Mouse (Mus musculus): ENCODE results near the gene Fam219b. TPM values are rescaled to one million over a fixed set of nuclear protein-coding genes. Genes with fewer than 3 reads are reported as not detected.
A peak's percentile ranks its signal among the peaks of the same experiment; 100 is the strongest.

The Fam219b gene
- total and polyA plus RNA-seq, 2 experiments: 5.4 to 6.7 TPM

DNA sequence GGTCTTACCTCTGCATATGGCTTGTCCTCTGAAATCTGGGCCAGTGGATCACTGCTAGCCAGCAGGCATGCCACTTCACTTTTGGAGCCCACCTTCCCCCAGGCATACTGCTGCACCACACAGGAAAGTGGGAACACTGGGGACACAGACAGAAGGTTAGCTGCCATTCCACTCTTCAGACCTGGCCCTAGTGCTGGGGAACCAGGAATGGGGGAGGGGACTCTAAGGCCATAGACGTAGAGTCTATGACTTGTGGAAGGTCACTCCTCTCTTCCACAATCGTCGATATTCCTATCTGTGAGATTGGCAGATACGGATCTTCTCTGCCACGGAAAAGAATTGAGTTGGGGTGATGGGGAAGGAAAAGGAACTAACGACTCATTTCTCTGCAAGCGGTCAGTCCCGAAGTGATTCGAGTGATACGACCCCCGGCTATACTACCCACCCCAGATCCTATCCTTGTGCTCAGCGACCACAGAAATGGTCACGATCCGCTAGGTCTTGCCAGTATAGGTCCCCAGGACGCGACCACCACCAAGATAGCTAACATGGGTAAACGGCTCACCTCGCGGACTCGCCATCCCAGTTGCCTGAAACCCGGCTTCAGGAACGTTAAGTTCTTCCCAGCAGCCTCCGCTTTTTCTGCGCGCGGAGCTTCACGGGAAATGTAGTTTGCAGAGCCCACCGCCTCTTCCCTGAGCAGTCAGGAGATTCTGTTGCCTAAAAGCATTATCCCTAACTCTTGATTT, 15.0 kb downstream of the Fam219b start, which contains the start of gene Mpi:
TSS of gene Mpi (minus strand) at position 625 of the 749 bp plus-strand sequence.
- peak; percentile 59 for DNase-seq (ENCODE audit: extremely low read depth, low read depth, low spot score)

DNA sequence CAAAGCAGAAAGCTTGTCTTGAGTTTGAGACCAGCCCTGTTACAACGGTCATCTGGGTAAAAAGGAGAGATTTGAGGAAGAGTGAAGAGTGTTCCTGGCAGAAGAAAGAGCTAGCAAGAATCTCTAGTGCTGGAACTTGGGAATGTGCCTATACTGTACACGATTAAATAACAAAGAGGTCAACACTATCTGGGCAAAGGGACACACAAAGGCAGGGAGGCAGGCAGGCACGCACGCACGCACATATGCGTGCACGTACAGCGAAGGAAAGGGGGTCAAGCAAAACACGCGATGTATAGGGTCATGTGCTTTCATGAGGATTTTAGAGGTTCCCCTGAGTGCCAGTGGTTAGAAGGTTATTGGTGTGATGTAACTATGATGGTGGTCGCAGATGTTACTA, 15.8 kb downstream of the Fam219b start:
- H3K9ac ChIP-seq (ENCODE audit: low read depth, low read length): no peak overlapping the region
- H3K4me1 ChIP-seq (ENCODE audit: control insufficient read depth, insufficient read depth, low read length): peaks cover 7% of the 10 kb centered on the region
- TF ChIP-seq CTCF (IDR thresholded peaks at IDR 0.05; ENCODE audit: low read depth, low read length): no peak
- DNase-seq (ENCODE audit: extremely low read depth, low read depth, low spot score): no peak
- H3K36me3 ChIP-seq (ENCODE audit: control insufficient read depth, insufficient read depth, low read length): no peaks in the 10 kb centered on the region
- no peak overlapping the region for H3K27ac ChIP-seq (replicated peaks; ENCODE audit: insufficient read depth, low read depth, low read length)
- no peaks in the 10 kb centered on the region for H3K79me2 ChIP-seq (ENCODE audit: control insufficient read depth, insufficient read depth, low read length)
- no peak overlapping the region for H3K4me3 ChIP-seq (ENCODE audit: insufficient read depth, low read depth, low read length)
- no peaks in the 10 kb centered on the region for H3K27me3 ChIP-seq (ENCODE audit: control insufficient read depth, insufficient read depth, low read length)
- 85% methylated on average over 11 of the region's 11 CpGs for WGBS

More for the DNA sequence above, 15.0 kb downstream of the Fam219b start, which contains the start of gene Mpi:
- Histone ChIP-seq H3K27ac (replicated peaks; ENCODE audit: insufficient read depth, low read depth, low read length) (no peak within 1 kb of the TSS), H3K27me3 (ENCODE audit: control insufficient read depth, insufficient read depth, low read length) (no peaks in the 10 kb centered on the region), H3K36me3 (ENCODE audit: control insufficient read depth, insufficient read depth, low read length) (no peaks in the 10 kb centered on the region; the same call in 1 of the 2 replicates), H3K4me1 (ENCODE audit: control insufficient read depth, insufficient read depth, low read length) (peaks cover 11% of the 10 kb centered on the region), H3K4me3 (ENCODE audit: insufficient read depth, low read depth, low read length) (peak within 1 kb of the TSS; percentile 84), H3K9ac (ENCODE audit: low read depth, low read length) (peak within 1 kb of the TSS; percentile 90), H3K79me2 (ENCODE audit: control insufficient read depth, insufficient read depth, low read length) (no peaks in the 10 kb centered on the region)
- under 1% methylated on average over 28 of the region's 28 CpGs for WGBS
- TF ChIP-seq CTCF (IDR thresholded peaks at IDR 0.05; ENCODE audit: low read depth, low read length) (no peak), POLR2A (IDR thresholded peaks at IDR 0.05; ENCODE audit: extremely low read depth, insufficient read depth, low read length) (0 out of 2 replicates have a peak, but pooled peaks have one; percentile 23)

GRCm38 (mm10) chr9:57554753-57555152, 17.4 kb downstream of the Fam219b start:
- DNase-seq (ENCODE audit: extremely low read depth, low read depth, low spot score): no peak
- H3K9ac ChIP-seq (ENCODE audit: low read depth, low read length): no peak overlapping the region
- WGBS: 83% methylated on average over 3 of the region's 3 CpGs
- H3K36me3 ChIP-seq (ENCODE audit: control insufficient read depth, insufficient read depth, low read length): no peaks in the 10 kb centered on the region
- H3K27me3 ChIP-seq (ENCODE audit: control insufficient read depth, insufficient read depth, low read length): no peaks in the 10 kb centered on the region
- TF ChIP-seq POLR2A (IDR thresholded peaks at IDR 0.05; ENCODE audit: extremely low read depth, insufficient read depth, low read length): no peak
- TF ChIP-seq CTCF (IDR thresholded peaks at IDR 0.05; ENCODE audit: low read depth, low read length): no peak
- no peaks in the 10 kb centered on the region for H3K79me2 ChIP-seq (ENCODE audit: control insufficient read depth, insufficient read depth, low read length)
- H3K4me3 ChIP-seq (ENCODE audit: insufficient read depth, low read depth, low read length): no peak overlapping the region
- H3K4me1 ChIP-seq (ENCODE audit: control insufficient read depth, insufficient read depth, low read length): peaks cover 7% of the 10 kb centered on the region
- H3K27ac ChIP-seq (replicated peaks; ENCODE audit: insufficient read depth, low read depth, low read length): no peak overlapping the region

GRCm38 (mm10) chr9:57557215-57557614, 19.9 kb downstream of the Fam219b start:
- no peak overlapping the region for H3K4me3 ChIP-seq (ENCODE audit: insufficient read depth, low read depth, low read length)
- no peaks in the 10 kb centered on the region for H3K27me3 ChIP-seq (ENCODE audit: control insufficient read depth, insufficient read depth, low read length)
- no peak overlapping the region for H3K27ac ChIP-seq (replicated peaks; ENCODE audit: insufficient read depth, low read depth, low read length)
- TF ChIP-seq CTCF (IDR thresholded peaks at IDR 0.05; ENCODE audit: low read depth, low read length): no peak
- no peak for TF ChIP-seq POLR2A (IDR thresholded peaks at IDR 0.05; ENCODE audit: extremely low read depth, insufficient read depth, low read length)
- peaks cover 7% of the 10 kb centered on the region; the same call in 1 of the 2 replicates for H3K79me2 ChIP-seq (ENCODE audit: control insufficient read depth, insufficient read depth, low read length)
- H3K36me3 ChIP-seq (ENCODE audit: control insufficient read depth, insufficient read depth, low read length): no peaks in the 10 kb centered on the region
- peaks cover 5% of the 10 kb centered on the region for H3K4me1 ChIP-seq (ENCODE audit: control insufficient read depth, insufficient read depth, low read length)
- H3K9ac ChIP-seq (ENCODE audit: low read depth, low read length): no peak overlapping the region
- WGBS: 78% methylated on average over 3 of the region's 3 CpGs
- no peak for DNase-seq (ENCODE audit: extremely low read depth, low read depth, low spot score)

- H3K36me3 ChIP-seq (ENCODE audit: control insufficient read depth, insufficient read depth, low read length): no peaks in the 10 kb centered on the region
- TF ChIP-seq POLR2A (IDR thresholded peaks at IDR 0.05; ENCODE audit: extremely low read depth, insufficient read depth, low read length): no peak
- no peak for TF ChIP-seq CTCF (IDR thresholded peaks at IDR 0.05; ENCODE audit: low read depth, low read length)
- no peak overlapping the region for H3K9ac ChIP-seq (ENCODE audit: low read depth, low read length)
- DNase-seq (ENCODE audit: extremely low read depth, low read depth, low spot score): no peak
- WGBS: 80% methylated on average over 4 of the region's 4 CpGs
- peaks cover 6% of the 10 kb centered on the region for H3K4me1 ChIP-seq (ENCODE audit: control insufficient read depth, insufficient read depth, low read length)
- H3K4me3 ChIP-seq (ENCODE audit: insufficient read depth, low read depth, low read length): no peak overlapping the region
- peaks cover 11% of the 10 kb centered on the region; the same call in 1 of the 2 replicates for H3K79me2 ChIP-seq (ENCODE audit: control insufficient read depth, insufficient read depth, low read length)
- H3K27ac ChIP-seq (replicated peaks; ENCODE audit: insufficient read depth, low read depth, low read length): no peak overlapping the region
- H3K27me3 ChIP-seq (ENCODE audit: control insufficient read depth, insufficient read depth, low read length): no peaks in the 10 kb centered on the region
Measured at GRCm38 (mm10) chr9:57558625-57559024, 21.3 kb downstream of the Fam219b start.

GRCm38 (mm10) chr9:57559568-57559967, 22.2 kb downstream of the Fam219b start:
- no peaks in the 10 kb centered on the region for H3K36me3 ChIP-seq (ENCODE audit: control insufficient read depth, insufficient read depth, low read length)
- H3K4me3 ChIP-seq (ENCODE audit: insufficient read depth, low read depth, low read length): no peak overlapping the region
- DNase-seq (ENCODE audit: extremely low read depth, low read depth, low spot score): no peak
- H3K4me1 ChIP-seq (ENCODE audit: control insufficient read depth, insufficient read depth, low read length): peaks cover 6% of the 10 kb centered on the region
- H3K27ac ChIP-seq (replicated peaks; ENCODE audit: insufficient read depth, low read depth, low read length): no peak overlapping the region
- no peak overlapping the region for H3K9ac ChIP-seq (ENCODE audit: low read depth, low read length)
- WGBS: 71% methylated on average over 2 of the region's 2 CpGs
- no peak for TF ChIP-seq CTCF (IDR thresholded peaks at IDR 0.05; ENCODE audit: low read depth, low read length)
- H3K27me3 ChIP-seq (ENCODE audit: control insufficient read depth, insufficient read depth, low read length): no peaks in the 10 kb centered on the region
- peaks cover 11% of the 10 kb centered on the region; the same call in 1 of the 2 replicates for H3K79me2 ChIP-seq (ENCODE audit: control insufficient read depth, insufficient read depth, low read length)
